Mouse (Mus musculus): ENCODE measurements at regions not wholly inside any gene's neighbourhood (a gene's known extent, or its start where the extent isn't known, plus 50 kb on each side); places are given as distances from the start of the nearest gene placed in this dataset.
A peak's percentile ranks its signal among the peaks of the same experiment; 100 is the strongest.

DNA sequence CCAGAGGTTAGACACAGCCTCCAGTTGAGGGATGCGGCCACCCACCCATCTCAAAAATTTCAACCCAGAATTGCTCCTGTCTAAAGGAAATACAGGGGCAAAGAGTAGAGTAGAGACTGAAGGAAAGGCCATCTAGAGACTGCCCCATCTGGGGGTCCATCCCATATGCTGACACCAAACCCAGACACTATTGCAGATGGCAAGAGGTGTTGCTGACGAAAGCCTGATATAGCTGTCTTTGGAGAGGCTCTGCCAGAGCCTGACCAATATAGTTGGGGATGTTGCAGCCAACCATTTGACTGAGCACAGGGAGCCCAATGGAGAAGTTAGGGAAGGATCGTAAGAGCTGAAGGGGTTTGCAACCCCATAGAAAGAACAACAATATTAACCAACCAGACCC lies 141.6 kb upstream of the Reg3b start:
- no peaks in the 10 kb centered on the region for H3K36me3 ChIP-seq
- H3K4me1 ChIP-seq, result no peaks in the 10 kb centered on the region
- 96% methylated on average over 3 of the region's 3 CpGs for WGBS
- H3K27ac ChIP-seq (replicated peaks), result no peak overlapping the region
- no peak for DNase-seq (ENCODE audit: low spot score)
- H3K27me3 ChIP-seq (ENCODE audit: low read depth, poor library complexity, severe bottlenecking), result no peaks in the 10 kb centered on the region
- H3K4me3 ChIP-seq, result no peak overlapping the region
- no peaks in the 10 kb centered on the region for H3K9me3 ChIP-seq (replicated peaks)

- Histone ChIP-seq H3K4me1 (peaks cover 10% of the 10 kb centered on the region), H3K4me3 (no peak overlapping the region), H3K9me3 (replicated peaks) (no peaks in the 10 kb centered on the region), H3K36me3 (no peaks in the 10 kb centered on the region), H3K27me3 (ENCODE audit: low read depth, poor library complexity, severe bottlenecking) (no peaks in the 10 kb centered on the region), H3K27ac (replicated peaks) (no peak overlapping the region)
- DNase-seq (ENCODE audit: low spot score), result no peak
- 55% methylated on average over 1 of the region's 1 CpGs for WGBS
These were observed 126.1 kb upstream of the Reg3b start for GRCm38 (mm10) chr6:78244404-78244803.

- 58% methylated on average over 1 of the region's 1 CpGs for WGBS
- Histone ChIP-seq H3K4me1 (peaks cover 10% of the 10 kb centered on the region), H3K9me3 (replicated peaks) (no peaks in the 10 kb centered on the region), H3K36me3 (no peaks in the 10 kb centered on the region), H3K27me3 (ENCODE audit: low read depth, poor library complexity, severe bottlenecking) (no peaks in the 10 kb centered on the region), H3K4me3 (no peak overlapping the region), H3K27ac (replicated peaks) (no peak overlapping the region)
- no peak for DNase-seq (ENCODE audit: low spot score)
These were observed 125.4 kb upstream of the Reg3b start for GRCm38 (mm10) chr6:78245010-78245409.

DNA sequence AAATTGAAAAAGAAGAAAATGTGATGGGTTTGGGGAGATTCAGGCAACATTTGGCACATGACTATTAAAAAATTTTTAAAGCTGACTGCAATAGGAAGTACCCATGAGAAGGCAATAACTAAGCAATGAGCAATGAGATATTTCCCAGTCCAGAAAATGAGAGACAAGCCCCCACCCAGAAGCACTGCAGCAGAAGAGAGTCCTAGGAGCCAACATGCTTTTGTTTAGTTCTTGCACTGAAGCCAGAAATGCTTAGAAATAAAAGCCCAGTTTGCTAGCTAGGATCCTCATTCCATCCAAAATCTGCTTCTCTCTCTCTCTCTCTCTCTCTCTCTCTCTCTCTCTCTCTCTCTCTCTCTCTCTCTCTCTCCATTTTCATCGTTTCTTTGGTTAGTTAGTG lies 120.4 kb upstream of the Reg3b start:
- Histone ChIP-seq H3K4me3 (no peak overlapping the region), H3K27me3 (ENCODE audit: low read depth, poor library complexity, severe bottlenecking) (no peaks in the 10 kb centered on the region), H3K4me1 (peaks cover 5% of the 10 kb centered on the region), H3K27ac (replicated peaks) (no peak overlapping the region), H3K36me3 (no peaks in the 10 kb centered on the region), H3K9me3 (replicated peaks) (no peaks in the 10 kb centered on the region)
- 76% methylated on average over 1 of the region's 1 CpGs for WGBS
- DNase-seq (ENCODE audit: low spot score), result no peak

GRCm38 (mm10) chr6:78250541-78250940 lies 119.9 kb upstream of the Reg3b start:
- Histone ChIP-seq H3K36me3 (no peaks in the 10 kb centered on the region), H3K27me3 (ENCODE audit: low read depth, poor library complexity, severe bottlenecking) (no peaks in the 10 kb centered on the region), H3K4me3 (no peak overlapping the region), H3K9me3 (replicated peaks) (no peaks in the 10 kb centered on the region), H3K4me1 (peaks cover under 1% of the 10 kb centered on the region; the same call in 1 of the 2 replicates), H3K27ac (replicated peaks) (no peak overlapping the region)
- 82% methylated on average over 2 of the region's 2 CpGs for WGBS
- DNase-seq (ENCODE audit: low spot score), result no peak

DNA sequence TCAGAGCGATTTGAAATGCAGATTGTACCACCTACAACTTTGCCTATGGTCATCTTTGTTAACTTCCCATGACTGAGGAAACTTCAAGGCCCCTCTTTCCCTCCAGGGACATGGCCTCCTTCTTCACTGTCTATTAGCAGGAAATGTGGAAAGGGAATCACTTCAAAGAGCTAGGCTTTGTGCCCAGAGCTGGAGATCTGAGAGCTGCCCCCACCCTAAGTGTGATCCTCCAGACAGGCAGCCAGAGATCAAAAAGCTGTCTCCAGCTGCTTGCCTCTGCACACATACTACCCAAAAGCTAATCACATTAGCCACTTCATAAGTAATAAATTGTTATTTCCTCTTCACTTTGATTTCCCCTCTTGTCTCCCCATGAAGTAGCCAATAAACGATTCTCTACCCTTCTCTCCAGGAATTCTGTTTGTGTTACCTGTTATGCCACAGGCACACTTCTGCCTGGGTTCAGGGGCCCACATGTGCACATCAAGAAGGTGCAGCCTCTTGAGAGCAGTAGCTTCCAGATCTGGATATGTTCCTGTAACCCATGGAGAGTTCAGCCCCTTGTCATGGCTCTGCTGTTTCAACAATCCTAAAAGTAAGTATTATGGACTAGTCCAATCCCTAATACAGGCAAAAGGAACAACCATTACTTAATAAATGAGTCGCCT lies 98.4 kb upstream of the Reg3b start:
- peaks cover 9% of the 10 kb centered on the region for H3K4me1 ChIP-seq
- 64% methylated on average over 3 of the region's 3 CpGs for WGBS
- H3K4me3 ChIP-seq, result no peak overlapping the region
- H3K9me3 ChIP-seq (replicated peaks), result no peaks in the 10 kb centered on the region
- H3K27me3 ChIP-seq (ENCODE audit: low read depth, poor library complexity, severe bottlenecking), result no peaks in the 10 kb centered on the region
- H3K27ac ChIP-seq (replicated peaks), result peak overlapping the region; percentile 17; the same call in 1 of the 2 replicates
- DNase-seq (ENCODE audit: low spot score), result peak; percentile 13
- no peaks in the 10 kb centered on the region for H3K36me3 ChIP-seq

- H3K27me3 ChIP-seq (ENCODE audit: low read depth, poor library complexity, severe bottlenecking), result no peaks in the 10 kb centered on the region
- no peak for DNase-seq (ENCODE audit: low spot score)
- H3K4me3 ChIP-seq, result no peak overlapping the region
- H3K4me1 ChIP-seq, result no peaks in the 10 kb centered on the region
- no peaks in the 10 kb centered on the region for H3K36me3 ChIP-seq
- 79% methylated on average over 6 of the region's 6 CpGs for WGBS
- no peak overlapping the region for H3K27ac ChIP-seq (replicated peaks)
- H3K9me3 ChIP-seq (replicated peaks), result no peaks in the 10 kb centered on the region
These were observed 92.3 kb upstream of the Reg3b start for GRCm38 (mm10) chr6:78277993-78278715.

DNA sequence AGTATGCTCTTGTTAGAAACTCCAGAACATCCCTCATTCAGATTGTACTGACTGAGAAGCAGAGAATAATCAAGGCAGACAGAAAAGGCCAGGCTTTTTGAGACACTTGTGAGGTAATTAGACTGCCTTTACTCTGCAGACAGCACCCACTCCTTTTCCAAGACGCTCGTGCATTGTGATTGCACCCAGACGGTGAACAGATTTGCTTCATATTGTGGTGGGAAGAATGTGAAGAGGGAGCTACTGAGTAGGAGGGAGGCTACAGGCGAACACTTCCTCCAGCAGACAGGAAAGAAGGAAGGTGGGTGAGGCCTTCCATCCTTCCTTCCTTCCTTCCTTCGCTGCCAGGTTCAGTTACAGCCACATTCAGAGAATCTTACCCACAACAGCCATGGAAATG lies 89.9 kb upstream of the Reg3b start:
- Histone ChIP-seq H3K4me1 (no peaks in the 10 kb centered on the region), H3K4me3 (no peak overlapping the region), H3K36me3 (no peaks in the 10 kb centered on the region), H3K9me3 (replicated peaks) (no peaks in the 10 kb centered on the region), H3K27ac (replicated peaks) (no peak overlapping the region), H3K27me3 (ENCODE audit: low read depth, poor library complexity, severe bottlenecking) (no peaks in the 10 kb centered on the region)
- 81% methylated on average over 5 of the region's 5 CpGs for WGBS
- no peak for DNase-seq (ENCODE audit: low spot score)

DNA sequence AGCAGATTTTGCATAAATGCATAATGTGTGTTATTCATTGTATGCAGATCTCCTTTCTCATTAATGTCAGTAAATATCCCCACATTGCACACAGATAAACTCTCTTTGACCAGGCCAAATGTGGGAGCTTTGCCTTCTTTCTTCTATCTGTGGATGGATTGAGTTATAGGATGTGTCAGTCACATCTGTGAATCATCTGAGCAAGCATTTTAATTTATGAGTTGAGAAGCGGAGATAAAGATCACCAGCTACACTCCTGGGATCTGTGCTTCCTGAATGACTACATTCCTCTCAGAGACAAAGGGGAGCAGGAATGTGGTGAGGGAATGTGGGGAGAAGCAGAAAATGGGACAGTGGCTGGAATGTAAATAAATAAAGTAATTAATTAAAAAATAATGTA lies 75.8 kb upstream of the Reg3b start:
- H3K4me1 ChIP-seq, result no peaks in the 10 kb centered on the region
- H3K27ac ChIP-seq (replicated peaks), result no peak overlapping the region
- 80% methylated on average over 1 of the region's 1 CpGs for WGBS
- no peak for DNase-seq (ENCODE audit: low spot score)
- no peaks in the 10 kb centered on the region for H3K36me3 ChIP-seq
- H3K9me3 ChIP-seq (replicated peaks), result no peaks in the 10 kb centered on the region
- H3K4me3 ChIP-seq, result no peak overlapping the region
- no peaks in the 10 kb centered on the region for H3K27me3 ChIP-seq (ENCODE audit: low read depth, poor library complexity, severe bottlenecking)

DNA sequence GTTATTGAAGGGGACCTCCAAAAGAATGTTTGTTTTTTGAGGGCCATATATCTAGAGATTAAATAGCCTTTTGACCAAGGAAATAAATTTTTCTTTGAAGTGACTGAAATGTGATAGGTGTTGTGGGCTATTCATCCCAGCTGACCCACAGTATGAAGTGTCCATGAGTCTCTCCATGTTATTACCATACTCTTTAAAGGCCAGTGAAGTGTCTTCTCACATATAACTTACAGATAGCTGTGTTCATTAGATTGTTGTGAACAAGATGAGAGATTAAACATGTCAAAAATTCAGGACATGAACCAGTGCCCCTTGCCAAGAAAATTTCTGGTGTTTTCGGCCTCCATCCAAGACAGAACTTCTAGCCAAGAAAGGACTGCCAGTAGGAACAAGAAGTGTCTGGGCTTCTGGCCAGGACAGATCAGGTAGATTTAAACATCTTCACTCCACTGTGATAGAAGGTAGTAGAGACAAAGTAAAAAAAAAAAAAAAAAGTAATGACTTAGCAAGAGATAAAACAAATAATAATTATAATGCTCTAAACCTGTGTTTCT lies 67.2 kb upstream of the Reg3b start:
- H3K36me3 ChIP-seq, result no peaks in the 10 kb centered on the region
- no peaks in the 10 kb centered on the region for H3K27me3 ChIP-seq (ENCODE audit: low read depth, poor library complexity, severe bottlenecking)
- no peak for DNase-seq (ENCODE audit: low spot score)
- H3K4me1 ChIP-seq, result no peaks in the 10 kb centered on the region
- H3K4me3 ChIP-seq, result no peak overlapping the region
- WGBS, result 89% methylated on average over 1 of the region's 1 CpGs
- H3K9me3 ChIP-seq (replicated peaks), result no peaks in the 10 kb centered on the region
- H3K27ac ChIP-seq (replicated peaks), result no peak overlapping the region
